Mouse (Mus musculus) stomach, postnatal 0 days (tissue): ENCODE results near the gene Gse1. TPM values are rescaled to one million over a fixed set of nuclear protein-coding genes. Genes with fewer than 3 reads are reported as not detected.

Source experiments
- ATAC-seq: fragments of 200-750 bp; cut with Nextera tagmentation; 2 replicates; pipeline ENCODE4 v1.8.0; 2017; ENCODE audit not compliant: low FRiP score, low TSS enrichment
- DNase-seq: peaks from one replicate; pipeline ENCODE4 v3.0.0-alpha.2; 2016; ENCODE audit warnings: low spot score
- H3K27ac ChIP-seq: fragments of 300-500 bp; sonication (generic); replicated peaks from 2 replicates; pipeline ENCODE4 v1.5.1; 2014; ENCODE audit warnings: mild to moderate bottlenecking, control low read depth
- H3K27me3 ChIP-seq: fragments of 300-500 bp; sonication (generic); 2 replicates; pipeline ENCODE4 v1.6.1; 2014; ENCODE audit warnings: low read length; ENCODE audit not compliant: control insufficient read depth, insufficient read depth
- H3K36me3 ChIP-seq: fragments of 300-500 bp; sonication (generic); 2 replicates; pipeline ENCODE4 v1.6.1; 2014; ENCODE audit warnings: low read length, mixed read lengths; ENCODE audit not compliant: control insufficient read depth, insufficient read depth
- H3K4me1 ChIP-seq: fragments of 300-500 bp; sonication (generic); replicated peaks from 2 replicates; pipeline ENCODE4 v1.6.1; 2014; ENCODE audit warnings: antibody characterized with exemption; ENCODE audit not compliant: control insufficient read depth, insufficient read depth
- H3K4me2 ChIP-seq: fragments of 300-500 bp; sonication (generic); replicated peaks from 2 replicates; pipeline ENCODE4 v1.6.1; 2014; ENCODE audit warnings: low read depth, mild to moderate bottlenecking, control low read depth, moderate library complexity
- H3K4me3 ChIP-seq: fragments of 300-500 bp; sonication (generic); 2 replicates; pipeline ENCODE4 v1.5.1; 2014; ENCODE audit warnings: low read depth, low read length, control low read depth
- H3K9ac ChIP-seq: fragments of 300-500 bp; sonication (generic); 2 replicates; pipeline ENCODE4 v1.6.1; 2014; ENCODE audit warnings: mild to moderate bottlenecking, low read length, control low read depth, mixed read lengths
- H3K9me3 ChIP-seq: fragments of 300-500 bp; sonication (generic); 2 replicates; pipeline ENCODE4 v1.6.1; 2016; ENCODE audit warnings: low read length; ENCODE audit not compliant: control insufficient read depth
- CTCF ChIP-seq: IDR thresholded peaks from 2 replicates; pipeline ENCODE4 v1.5.1; 2016; ENCODE audit warnings: antibody characterized with exemption, low read depth, mild to moderate bottlenecking, moderate library complexity
- EP300 ChIP-seq: optimal IDR thresholded peaks from 2 replicates; pipeline ENCODE3; 2016; ENCODE audit warnings: antibody characterized with exemption
- WGBS: fragments of 180-500 bp; shearing (Covaris S2); extraction: QIAGEN DNeasy Blood & Tissue Kit; methylation state at CpG from one replicate; pipeline ENCODE4 v1.1.7; 2014; 5-methylcytosine and 5-hydroxymethylcytosine counted together
- polyA plus RNA-seq: library from polyadenylated mRNA; unstranded; fragments of >200 nt; fragmentation: Nextera tagmentation; extraction: Ambion mirVana; gene quantifications from 2 replicates; pipeline ENCODE4 v1.2.1, GENCODE M21; 2015

Gse1 gene
- polyA plus RNA-seq, 1 experiment from 2014 or later = 6.4 TPM

DNA sequence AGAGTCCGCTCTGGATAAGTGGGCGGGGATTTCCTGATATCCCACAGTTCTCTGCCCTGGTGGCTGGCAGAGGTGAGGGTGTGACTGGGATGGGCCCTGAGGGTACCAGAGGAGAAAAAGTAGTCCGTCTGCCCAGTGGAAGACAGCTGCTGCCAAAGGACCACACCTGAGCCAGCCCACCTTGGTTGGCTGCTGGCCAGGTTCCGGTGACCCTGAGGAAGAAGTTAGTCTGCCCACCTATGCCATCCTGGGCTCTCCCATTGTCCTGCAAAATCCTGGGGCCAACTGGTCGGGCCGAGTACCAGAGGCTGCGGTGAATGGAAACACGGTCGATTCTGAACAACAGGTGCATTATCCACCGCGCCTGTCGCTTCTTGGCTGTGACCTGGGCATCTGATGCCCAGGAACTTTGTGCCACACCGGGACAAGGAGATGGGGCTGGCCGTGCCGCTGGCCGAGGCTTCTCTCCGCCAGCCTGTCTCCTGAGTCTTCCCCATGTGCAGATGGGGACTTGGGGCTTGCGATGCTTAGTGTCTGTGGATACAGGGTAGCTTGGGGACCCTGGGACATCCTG lies 326.3 kb downstream of the Gse1 start:
- WGBS = 90% methylated on average over 18 of the region's 18 CpGs

DNA sequence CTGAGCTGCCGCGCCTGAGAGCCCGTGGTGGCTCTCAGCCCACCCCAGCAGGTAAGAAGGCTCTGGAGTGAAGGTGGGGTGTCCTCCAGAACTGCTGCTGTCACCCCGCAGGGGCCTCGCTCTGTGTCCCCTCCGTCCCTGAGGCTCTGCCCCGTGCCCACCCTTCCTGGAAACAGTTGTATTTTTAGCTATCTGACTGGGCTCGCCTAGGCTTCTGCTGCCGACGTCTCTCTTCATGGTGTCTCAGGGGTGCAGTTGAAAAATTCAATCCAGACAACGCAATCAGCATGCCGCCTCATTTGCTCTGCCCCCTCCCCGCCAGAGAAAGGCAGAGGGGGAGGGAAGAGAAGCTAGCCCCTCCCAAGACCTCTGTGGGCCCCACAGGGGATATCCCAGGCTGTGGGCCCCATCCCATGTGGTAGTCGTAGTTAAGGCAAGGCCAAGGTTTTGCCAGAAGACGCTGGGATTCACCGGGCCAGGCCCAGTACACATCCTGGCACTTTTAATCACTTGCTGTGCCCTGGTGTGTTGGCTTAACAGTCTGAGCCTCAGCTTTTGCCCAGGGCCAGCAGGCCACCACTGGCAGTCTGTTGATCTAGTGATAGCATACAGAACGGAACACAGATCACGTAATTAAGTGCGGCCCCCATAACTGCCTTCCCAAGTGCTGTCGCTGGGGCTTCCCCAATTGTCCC lies 328.1 kb downstream of the Gse1 start:
- DNase-seq (no peak), ATAC-seq (no peak)
- Histone ChIP-seq H3K27me3 (no peaks in the 10 kb centered on the region), H3K4me1 (no peaks in the 10 kb centered on the region; the same call in 1 of the 2 replicates), H3K4me3 (no peak overlapping the region), H3K4me2 (no peak overlapping the region), H3K27ac (no peak overlapping the region), H3K9ac (no peak overlapping the region), H3K36me3 (no peaks in the 10 kb centered on the region; the same call in 1 of the 2 replicates), H3K9me3 (no peaks in the 10 kb centered on the region)
- TF ChIP-seq CTCF (no peak), EP300 (no peak)
- 64% methylated on average over 20 of the region's 20 CpGs for WGBS

More for the DNA sequence above, 326.3 kb downstream of the Gse1 start:
- Histone ChIP-seq H3K27me3 (no peaks in the 10 kb centered on the region), H3K4me1 (no peaks in the 10 kb centered on the region; the same call in 1 of the 2 replicates), H3K27ac (no peak overlapping the region), H3K4me3 (no peak overlapping the region), H3K4me2 (no peak overlapping the region), H3K36me3 (no peaks in the 10 kb centered on the region; the same call in 1 of the 2 replicates), H3K9me3 (no peaks in the 10 kb centered on the region), H3K9ac (no peak overlapping the region)
- no peak for TF ChIP-seq CTCF
- no peak for TF ChIP-seq EP300
- no peak for ATAC-seq
- no peak for DNase-seq

DNA sequence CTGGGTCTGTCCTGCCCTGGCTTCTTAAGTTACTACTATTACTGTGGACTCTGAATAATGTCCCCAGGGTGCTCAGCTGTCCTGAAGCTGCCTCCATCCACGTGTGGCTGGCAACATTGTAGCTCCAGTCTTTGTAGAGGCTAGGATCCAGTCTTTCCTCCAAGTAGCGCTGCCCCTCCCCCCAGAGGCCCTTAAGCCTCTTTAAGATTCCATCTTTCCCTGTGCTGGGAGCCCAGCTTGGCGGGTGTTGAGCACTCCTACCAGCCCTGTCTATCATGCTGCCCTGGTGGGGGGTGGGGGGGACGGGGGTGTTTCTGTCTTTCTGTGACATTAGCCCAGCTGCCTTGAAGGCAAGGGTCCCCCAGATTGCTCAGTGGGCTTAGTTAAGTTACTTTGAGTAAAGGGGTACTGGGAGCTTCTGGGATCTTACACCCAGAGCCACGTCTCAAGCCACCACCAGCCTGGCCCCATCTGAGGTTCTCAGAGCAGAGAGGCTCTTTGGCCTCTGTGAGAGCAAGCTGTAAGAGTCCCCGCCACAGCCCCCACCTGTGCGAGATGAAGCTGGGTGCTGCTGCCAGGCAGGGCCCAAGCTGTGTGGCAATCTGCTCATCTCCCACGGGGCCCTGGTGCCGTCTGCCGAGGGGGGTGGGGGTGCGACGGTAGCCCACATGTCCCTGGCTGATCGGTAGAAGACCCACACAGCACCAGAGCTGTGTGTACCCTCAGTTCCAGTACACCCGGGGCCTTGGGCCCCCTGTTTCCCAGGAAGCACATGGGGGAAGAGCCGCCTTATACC lies 329.1 kb downstream of the Gse1 start:
- ATAC-seq (no peak), DNase-seq (no peak)
- Histone ChIP-seq H3K4me2 (no peak overlapping the region), H3K4me1 (no peaks in the 10 kb centered on the region; the same call in 1 of the 2 replicates), H3K27me3 (no peaks in the 10 kb centered on the region), H3K9me3 (no peaks in the 10 kb centered on the region), H3K9ac (no peak overlapping the region), H3K36me3 (no peaks in the 10 kb centered on the region; the same call in 1 of the 2 replicates), H3K27ac (no peak overlapping the region), H3K4me3 (no peak overlapping the region)
- WGBS = 69% methylated on average over 15 of the region's 15 CpGs
- no peak for TF ChIP-seq EP300

DNA sequence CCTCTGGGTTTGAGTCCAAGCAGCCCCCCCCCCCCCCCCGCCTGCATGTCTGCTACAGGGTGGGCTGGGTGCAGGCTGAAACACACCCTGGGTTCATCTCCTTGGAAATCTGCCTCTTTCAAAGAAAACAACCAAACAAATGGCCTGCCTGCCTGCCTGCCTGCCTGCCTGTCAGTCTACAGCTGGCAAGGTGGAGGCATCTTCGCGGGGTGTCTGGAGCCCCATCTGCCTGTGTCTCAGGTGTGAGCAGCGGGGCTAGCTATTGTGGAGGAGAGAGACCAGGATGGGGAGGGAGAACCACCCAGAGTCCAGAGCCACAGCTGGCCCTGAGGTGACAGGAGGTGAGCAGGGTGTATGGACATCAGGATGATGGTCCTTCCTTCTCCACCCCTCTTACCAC lies 329.9 kb downstream of the Gse1 start:
- ATAC-seq = no peak
- Histone ChIP-seq H3K27ac (no peak overlapping the region), H3K4me3 (no peak overlapping the region), H3K36me3 (no peaks in the 10 kb centered on the region; the same call in 1 of the 2 replicates), H3K9ac (no peak overlapping the region), H3K4me2 (no peak overlapping the region), H3K27me3 (no peaks in the 10 kb centered on the region), H3K9me3 (no peaks in the 10 kb centered on the region), H3K4me1 (peaks cover 3% of the 10 kb centered on the region)
- 81% methylated on average over 3 of the region's 4 CpGs for WGBS
- TF ChIP-seq EP300 (no peak), CTCF (no peak)
- DNase-seq = no peak

DNA sequence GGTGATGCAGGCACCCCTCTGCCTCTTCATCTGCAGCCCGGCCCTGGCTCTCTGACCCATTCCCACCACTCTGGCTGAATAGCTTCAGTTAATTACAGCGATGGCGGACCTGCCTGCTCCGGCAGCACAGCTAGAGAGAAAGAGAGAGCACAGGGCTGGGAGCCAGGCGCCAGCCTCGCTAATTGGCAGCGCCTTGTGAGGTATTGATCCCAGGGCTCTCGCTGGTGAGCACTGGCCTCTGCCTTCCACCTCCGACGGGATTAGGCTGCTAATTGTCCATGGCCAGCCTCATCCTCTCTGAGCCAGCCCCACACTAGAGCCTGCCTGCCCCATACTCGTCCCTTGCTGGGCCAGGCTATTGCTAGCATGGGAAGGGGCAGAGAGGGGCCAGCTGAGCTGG lies 331.4 kb downstream of the Gse1 start:
- peaks cover 7% of the 10 kb centered on the region for H3K4me1 ChIP-seq
- no peaks in the 10 kb centered on the region for H3K36me3 ChIP-seq
- WGBS = 73% methylated on average over 11 of the region's 11 CpGs
- ATAC-seq (no peak), DNase-seq (no peak)
- TF ChIP-seq CTCF (no peak), EP300 (no peak)
- H3K4me3 ChIP-seq = no peak overlapping the region
- H3K9ac ChIP-seq = no peak overlapping the region
- H3K27ac ChIP-seq = no peak overlapping the region
- H3K9me3 ChIP-seq = no peaks in the 10 kb centered on the region
- H3K4me2 ChIP-seq = no peak overlapping the region
- H3K27me3 ChIP-seq = no peaks in the 10 kb centered on the region
